Mouse (Mus musculus): ENCODE results near the gene Gm21117.
"Not testable (repeated sequence)": the region's sequence is repeated elsewhere in the genome, so short reads cannot be mapped to it uniquely, and the experiment has no call there.

Gene Gm21117

GRCm38 (mm10) chrY:51124920-51125319, at the start of gene Gm21117:
Gm21117 (plus strand) TSS chrY:51125220.
- DNase-seq (ENCODE audit: low spot score in 2 of 2), result not testable (repeated sequence)
